Mouse (Mus musculus): ENCODE measurements around the gene Elk3. TPM values are rescaled to one million over a fixed set of nuclear protein-coding genes. Genes with fewer than 3 reads are reported as not detected.
A peak's percentile ranks its signal among the peaks of the same experiment; 100 is the strongest.

Elk3 gene
- polyA plus RNA-seq, 1 experiment from 2014 or later, result 12.2 TPM

DNA sequence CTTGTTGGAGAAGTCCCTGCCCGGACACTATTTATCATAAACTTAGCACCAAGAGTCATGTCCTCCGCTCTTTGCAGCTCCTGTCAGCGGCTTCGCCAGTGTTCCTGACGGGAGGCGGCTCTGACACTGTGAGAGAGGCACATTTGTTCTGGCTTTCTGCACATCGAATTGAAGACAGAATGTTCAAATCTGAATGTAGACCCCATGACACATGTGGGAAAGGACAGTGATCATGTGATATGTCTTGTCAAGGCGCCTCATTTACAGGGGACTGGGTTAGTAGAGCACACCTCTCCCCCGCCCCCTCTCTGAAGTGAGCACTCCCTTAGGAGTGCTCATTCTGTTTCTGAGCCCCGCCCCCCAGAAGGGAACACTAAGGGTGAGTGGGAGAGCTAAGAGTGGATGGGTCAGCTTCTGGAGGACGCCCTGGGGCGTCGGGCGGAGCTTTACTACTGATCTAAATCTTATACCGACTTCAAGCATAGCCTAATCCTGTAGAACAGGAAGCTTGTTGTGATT lies 48.9 kb downstream of the Elk3 start:
- Histone ChIP-seq H3K4me3 (ENCODE audit: low read depth, low read length) (no peak overlapping the region), H3K27ac (ENCODE audit: low read depth, low read length) (no peak overlapping the region), H3K27me3 (ENCODE audit: control insufficient read depth, insufficient read depth, low read length) (no peaks in the 10 kb centered on the region), H3K36me3 (ENCODE audit: control insufficient read depth, insufficient read depth, low read length) (no peaks in the 10 kb centered on the region), H3K9ac (ENCODE audit: low read length) (no peak overlapping the region), H3K9me3 (ENCODE audit: control insufficient read depth, low read length) (no peaks in the 10 kb centered on the region), H3K4me1 (ENCODE audit: control insufficient read depth, insufficient read depth, low read length) (peaks cover 19% of the 10 kb centered on the region), H3K4me2 (peak overlapping the region; percentile 35)
- ATAC-seq (ENCODE audit: low FRiP score), result peak; percentile 74
- 12% methylated on average over 15 of the region's 15 CpGs for WGBS
- no peak for DNase-seq (ENCODE audit: low spot score, missing footprints)

DNA sequence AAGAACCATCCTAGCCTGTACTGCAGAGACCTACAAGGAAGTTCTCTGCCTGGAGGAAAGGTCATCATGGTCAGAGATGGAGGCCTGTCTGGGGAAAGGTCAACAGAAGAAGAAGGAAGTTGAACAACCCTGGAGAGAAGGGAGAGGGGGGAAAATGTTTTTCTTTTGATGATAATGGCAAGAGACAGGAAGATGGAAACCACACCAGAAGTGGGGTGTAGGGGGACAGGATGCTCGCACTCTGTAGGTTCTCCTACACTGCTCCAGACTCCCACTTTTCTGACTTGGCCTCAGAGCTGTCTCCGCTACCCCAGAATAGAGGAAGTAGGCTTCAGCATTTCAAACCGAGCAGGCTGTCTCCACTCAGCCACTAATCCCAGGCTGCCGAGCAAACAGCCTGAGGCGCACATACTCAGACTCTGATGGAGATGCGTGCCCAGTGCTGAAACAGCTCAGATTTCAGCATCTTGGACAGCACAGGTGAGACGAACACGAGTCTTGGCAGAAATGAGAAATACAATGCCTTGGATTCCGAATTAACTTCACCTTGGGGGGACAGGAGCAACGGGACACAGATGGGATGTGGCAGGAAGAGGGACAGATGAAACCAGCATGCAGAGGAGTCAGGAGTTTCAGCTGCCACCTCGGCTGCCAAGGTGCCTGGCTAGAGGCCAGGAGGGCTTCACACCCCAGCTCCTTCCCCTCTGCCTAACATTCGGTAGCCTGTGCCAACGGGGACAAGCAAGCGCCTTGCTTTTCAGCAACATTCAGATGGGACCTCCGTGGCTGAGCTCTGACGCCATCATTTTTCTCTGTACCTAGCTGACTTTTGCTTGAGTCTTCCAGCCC lies 49.6 kb downstream of the Elk3 start:
- Histone ChIP-seq H3K9ac (ENCODE audit: low read length) (no peak overlapping the region), H3K27ac (ENCODE audit: low read depth, low read length) (no peak overlapping the region), H3K4me1 (ENCODE audit: control insufficient read depth, insufficient read depth, low read length) (peaks cover 20% of the 10 kb centered on the region), H3K9me3 (ENCODE audit: control insufficient read depth, low read length) (no peaks in the 10 kb centered on the region), H3K4me2 (peak overlapping the region; percentile 35), H3K36me3 (ENCODE audit: control insufficient read depth, insufficient read depth, low read length) (no peaks in the 10 kb centered on the region), H3K4me3 (ENCODE audit: low read depth, low read length) (no peak overlapping the region), H3K27me3 (ENCODE audit: control insufficient read depth, insufficient read depth, low read length) (no peaks in the 10 kb centered on the region)
- 26% methylated on average over 16 of the region's 16 CpGs for WGBS
- ATAC-seq (ENCODE audit: low FRiP score), result no peak
- DNase-seq (ENCODE audit: low spot score, missing footprints), result no peak

DNA sequence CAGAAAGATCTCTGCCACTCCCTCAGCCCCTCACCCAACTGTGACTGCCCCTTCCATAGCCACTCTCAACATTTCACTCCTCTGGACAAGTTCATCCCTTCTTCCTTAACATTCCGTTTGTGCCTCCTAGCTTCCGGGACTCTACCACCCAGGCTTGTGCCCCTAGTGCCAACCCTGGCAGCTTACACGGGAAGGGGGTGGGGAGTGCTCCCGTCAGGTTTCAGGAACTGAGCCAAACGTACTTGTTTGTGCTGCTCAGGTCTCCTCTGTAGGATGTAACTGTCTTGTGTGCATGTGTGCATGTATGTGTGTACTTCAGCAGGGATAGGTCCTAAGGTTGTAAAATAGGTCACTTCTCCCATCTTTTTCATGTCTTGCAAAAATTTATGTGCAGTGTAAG lies 51.1 kb downstream of the Elk3 start:
- peaks cover 28% of the 10 kb centered on the region for H3K4me1 ChIP-seq (ENCODE audit: control insufficient read depth, insufficient read depth, low read length)
- H3K36me3 ChIP-seq (ENCODE audit: control insufficient read depth, insufficient read depth, low read length), result no peaks in the 10 kb centered on the region
- 85% methylated on average over 5 of the region's 5 CpGs for WGBS
- no peak overlapping the region for H3K4me3 ChIP-seq (ENCODE audit: low read depth, low read length)
- H3K27ac ChIP-seq (ENCODE audit: low read depth, low read length), result no peak overlapping the region
- ATAC-seq (ENCODE audit: low FRiP score) (no peak), DNase-seq (ENCODE audit: low spot score, missing footprints) (no peak)
- no peak overlapping the region for H3K9ac ChIP-seq (ENCODE audit: low read length)
- no peaks in the 10 kb centered on the region for H3K9me3 ChIP-seq (ENCODE audit: control insufficient read depth, low read length)
- H3K4me2 ChIP-seq, result no peak overlapping the region
- H3K27me3 ChIP-seq (ENCODE audit: control insufficient read depth, insufficient read depth, low read length), result no peaks in the 10 kb centered on the region

DNA sequence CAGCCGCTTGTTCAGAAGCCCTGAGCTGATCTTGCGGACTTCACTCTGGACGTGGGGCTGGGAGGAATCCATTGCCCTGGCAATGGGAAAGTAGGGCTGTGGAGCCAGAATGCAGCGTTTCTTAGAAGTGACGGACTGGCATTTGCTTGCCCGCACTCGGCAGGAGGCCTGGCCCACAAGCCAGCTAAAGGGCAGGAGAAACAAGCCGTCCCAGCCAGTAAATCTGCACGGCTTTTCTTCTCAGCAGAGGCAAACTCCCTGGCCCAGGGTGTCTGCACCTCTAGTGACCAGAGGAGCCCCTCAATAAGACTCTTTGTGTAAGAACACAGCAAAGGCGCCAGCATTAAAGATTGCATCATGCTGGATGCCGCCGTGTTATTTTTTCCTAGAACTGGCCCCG lies 55.6 kb downstream of the Elk3 start:
- H3K4me1 ChIP-seq (ENCODE audit: control insufficient read depth, insufficient read depth, low read length), result peaks cover 13% of the 10 kb centered on the region
- no peak overlapping the region for H3K4me3 ChIP-seq (ENCODE audit: low read depth, low read length)
- H3K27me3 ChIP-seq (ENCODE audit: control insufficient read depth, insufficient read depth, low read length), result no peaks in the 10 kb centered on the region
- H3K9me3 ChIP-seq (ENCODE audit: control insufficient read depth, low read length), result no peaks in the 10 kb centered on the region
- no peaks in the 10 kb centered on the region for H3K36me3 ChIP-seq (ENCODE audit: control insufficient read depth, insufficient read depth, low read length)
- H3K4me2 ChIP-seq, result no peak overlapping the region
- no peak; the same call in 1 of the 2 replicates for ATAC-seq (ENCODE audit: low FRiP score)
- 0 out of 2 replicates have a peak overlapping the region, but pooled peaks have one; percentile 26 for H3K9ac ChIP-seq (ENCODE audit: low read length)
- DNase-seq (ENCODE audit: low spot score, missing footprints), result peak; percentile 88
- 26% methylated on average over 13 of the region's 13 CpGs for WGBS
- no peak overlapping the region; the same call in 1 of the 2 replicates for H3K27ac ChIP-seq (ENCODE audit: low read depth, low read length)

DNA sequence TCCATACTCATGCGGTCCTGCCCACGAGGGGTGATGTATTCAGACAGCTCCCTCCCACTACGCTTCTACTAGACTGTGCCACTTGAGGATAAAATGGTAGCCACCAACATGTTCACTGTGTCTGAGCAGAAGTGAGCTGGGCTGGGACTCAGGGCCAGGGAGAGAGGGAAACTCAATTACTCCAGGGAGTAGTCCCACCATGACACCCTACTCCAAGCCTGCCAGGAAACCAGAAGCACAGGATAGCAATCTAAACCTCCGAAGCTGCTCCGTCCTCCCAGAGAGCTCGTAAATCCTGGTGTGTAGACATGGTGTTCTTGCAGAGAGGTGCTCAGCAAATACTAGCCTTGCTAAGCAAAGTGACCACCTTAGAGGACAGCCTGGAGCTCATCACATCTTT lies 57.8 kb downstream of the Elk3 start:
- Histone ChIP-seq H3K36me3 (ENCODE audit: control insufficient read depth, insufficient read depth, low read length) (no peaks in the 10 kb centered on the region), H3K4me2 (no peak overlapping the region), H3K4me3 (ENCODE audit: low read depth, low read length) (no peak overlapping the region), H3K9me3 (ENCODE audit: control insufficient read depth, low read length) (no peaks in the 10 kb centered on the region), H3K27me3 (ENCODE audit: control insufficient read depth, insufficient read depth, low read length) (no peaks in the 10 kb centered on the region), H3K4me1 (ENCODE audit: control insufficient read depth, insufficient read depth, low read length) (peaks cover 13% of the 10 kb centered on the region), H3K9ac (ENCODE audit: low read length) (no peak overlapping the region), H3K27ac (ENCODE audit: low read depth, low read length) (no peak overlapping the region)
- DNase-seq (ENCODE audit: low spot score, missing footprints) (no peak), ATAC-seq (ENCODE audit: low FRiP score) (no peak)
- 90% methylated on average over 6 of the region's 6 CpGs for WGBS

DNA sequence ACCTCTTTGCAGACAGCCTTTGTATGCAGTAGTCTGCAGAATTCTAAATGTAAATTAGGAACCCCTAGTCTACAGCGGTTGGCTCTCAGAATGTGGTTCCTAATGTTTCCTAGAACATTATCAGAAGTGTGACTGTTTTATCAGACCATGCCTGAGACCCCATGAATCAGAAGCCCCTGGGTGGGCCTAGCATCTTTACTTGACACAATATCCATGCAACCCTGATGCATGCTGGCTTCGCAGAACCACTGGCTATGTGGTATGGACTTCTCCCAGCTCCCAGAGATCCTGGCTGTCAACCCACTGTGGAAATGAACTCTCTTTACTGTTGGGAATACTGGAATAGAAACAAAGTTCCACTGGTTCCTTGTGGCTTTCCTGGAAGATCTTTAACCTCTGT lies 58.3 kb downstream of the Elk3 start:
- Histone ChIP-seq H3K4me3 (ENCODE audit: low read depth, low read length) (no peak overlapping the region), H3K4me2 (no peak overlapping the region), H3K27me3 (ENCODE audit: control insufficient read depth, insufficient read depth, low read length) (no peaks in the 10 kb centered on the region), H3K36me3 (ENCODE audit: control insufficient read depth, insufficient read depth, low read length) (no peaks in the 10 kb centered on the region), H3K9me3 (ENCODE audit: control insufficient read depth, low read length) (no peaks in the 10 kb centered on the region), H3K4me1 (ENCODE audit: control insufficient read depth, insufficient read depth, low read length) (peaks cover 13% of the 10 kb centered on the region), H3K27ac (ENCODE audit: low read depth, low read length) (no peak overlapping the region), H3K9ac (ENCODE audit: low read length) (no peak overlapping the region)
- ATAC-seq (ENCODE audit: low FRiP score), result no peak
- 90% methylated on average over 2 of the region's 2 CpGs for WGBS
- DNase-seq (ENCODE audit: low spot score, missing footprints), result no peak

DNA sequence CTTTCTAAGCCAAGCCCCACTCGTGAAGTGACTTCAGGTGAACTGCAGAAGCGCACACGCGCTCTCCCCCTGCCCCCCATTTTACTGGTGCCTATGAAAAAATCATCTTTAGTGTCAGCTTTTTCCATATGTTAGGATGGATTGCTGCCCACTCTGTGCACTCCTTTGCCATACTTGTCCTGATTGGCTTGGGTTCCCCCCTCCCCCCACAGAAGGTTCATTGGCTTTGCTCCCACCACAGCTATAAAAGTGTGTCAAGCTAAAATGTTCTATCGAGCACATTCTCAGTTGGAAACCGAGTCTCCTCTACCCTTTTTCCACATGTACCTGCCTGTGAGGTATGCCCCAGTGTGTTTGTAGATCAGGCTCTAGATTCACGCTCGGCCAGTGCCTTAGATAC lies 59.5 kb downstream of the Elk3 start:
- H3K9me3 ChIP-seq (ENCODE audit: control insufficient read depth, low read length), result no peaks in the 10 kb centered on the region
- no peak overlapping the region for H3K4me3 ChIP-seq (ENCODE audit: low read depth, low read length)
- 94% methylated on average over 8 of the region's 8 CpGs for WGBS
- H3K4me2 ChIP-seq, result no peak overlapping the region
- DNase-seq (ENCODE audit: low spot score, missing footprints) (no peak), ATAC-seq (ENCODE audit: low FRiP score) (no peak)
- H3K9ac ChIP-seq (ENCODE audit: low read length), result no peak overlapping the region
- peaks cover 11% of the 10 kb centered on the region for H3K4me1 ChIP-seq (ENCODE audit: control insufficient read depth, insufficient read depth, low read length)
- H3K27me3 ChIP-seq (ENCODE audit: control insufficient read depth, insufficient read depth, low read length), result no peaks in the 10 kb centered on the region
- no peaks in the 10 kb centered on the region for H3K36me3 ChIP-seq (ENCODE audit: control insufficient read depth, insufficient read depth, low read length)
- no peak overlapping the region for H3K27ac ChIP-seq (ENCODE audit: low read depth, low read length)

DNA sequence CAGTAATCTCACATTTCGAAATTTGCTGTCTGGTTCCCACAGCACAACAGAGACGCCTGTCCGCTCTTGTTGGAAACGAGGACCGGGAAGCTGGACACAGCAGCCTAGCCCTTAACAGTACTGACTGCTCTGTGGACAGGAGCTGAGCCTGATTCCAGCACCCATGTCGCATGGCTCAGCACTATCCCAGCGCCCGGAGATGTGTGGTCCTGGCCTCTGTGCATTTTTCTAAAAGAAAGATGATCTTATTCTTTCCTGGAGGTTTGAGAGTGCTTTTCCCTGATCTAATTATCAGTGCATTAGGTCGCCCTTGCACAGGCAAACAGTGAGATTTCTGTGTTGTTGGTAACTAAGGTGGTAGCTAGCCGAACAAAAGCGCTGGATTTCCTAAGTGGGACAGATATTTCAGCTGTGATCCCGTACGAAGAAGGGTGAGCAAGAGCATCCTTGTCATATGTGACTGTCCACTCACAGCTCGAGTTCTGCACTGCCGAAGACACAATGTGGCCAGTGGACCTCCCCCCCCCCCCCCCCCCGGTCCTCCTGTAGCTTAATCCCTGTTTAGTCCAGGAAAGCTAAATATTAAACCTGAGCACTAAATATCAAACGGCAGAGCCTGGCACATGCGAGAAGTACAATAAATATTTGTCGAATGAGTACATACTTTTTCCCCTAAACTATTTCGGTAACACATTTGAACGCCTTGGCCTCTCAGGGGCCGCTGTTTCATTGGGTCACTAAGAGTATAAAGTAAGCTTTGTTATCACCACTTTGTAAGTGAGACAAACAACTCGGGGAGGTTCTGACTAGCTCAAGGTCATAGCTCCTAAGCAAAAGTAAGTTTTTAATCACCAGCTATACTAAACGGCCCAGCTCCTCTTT lies 60.3 kb downstream of the Elk3 start:
- 80% methylated on average over 24 of the region's 24 CpGs for WGBS
- Histone ChIP-seq H3K4me2 (no peak overlapping the region), H3K27me3 (ENCODE audit: control insufficient read depth, insufficient read depth, low read length) (no peaks in the 10 kb centered on the region), H3K4me3 (ENCODE audit: low read depth, low read length) (no peak overlapping the region), H3K36me3 (ENCODE audit: control insufficient read depth, insufficient read depth, low read length) (no peaks in the 10 kb centered on the region), H3K9ac (ENCODE audit: low read length) (no peak overlapping the region), H3K4me1 (ENCODE audit: control insufficient read depth, insufficient read depth, low read length) (peaks cover 11% of the 10 kb centered on the region), H3K9me3 (ENCODE audit: control insufficient read depth, low read length) (no peaks in the 10 kb centered on the region), H3K27ac (ENCODE audit: low read depth, low read length) (no peak overlapping the region)
- no peak for ATAC-seq (ENCODE audit: low FRiP score)
- no peak for DNase-seq (ENCODE audit: low spot score, missing footprints)

DNA sequence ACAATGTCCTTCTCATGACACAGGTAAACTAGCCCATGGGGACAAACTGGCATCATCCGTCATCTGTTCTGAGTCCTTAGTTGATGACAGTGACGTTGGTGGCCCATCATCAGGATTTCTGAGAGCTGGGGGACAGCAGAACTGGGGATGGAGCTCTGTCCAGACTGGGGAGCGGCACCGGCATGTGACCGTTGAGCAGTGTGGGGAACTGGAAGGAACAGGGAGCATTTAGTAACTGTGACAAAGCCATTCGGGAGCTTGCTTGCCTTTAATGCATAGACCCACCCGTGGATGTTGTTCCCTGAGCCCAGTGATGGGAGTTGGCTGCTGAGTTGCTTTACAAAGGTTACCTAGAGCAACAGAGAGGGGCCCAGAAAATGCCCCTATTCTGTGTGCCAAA lies 61.0 kb downstream of the Elk3 start:
- H3K27me3 ChIP-seq (ENCODE audit: control insufficient read depth, insufficient read depth, low read length), result no peaks in the 10 kb centered on the region
- no peak overlapping the region for H3K4me3 ChIP-seq (ENCODE audit: low read depth, low read length)
- H3K9ac ChIP-seq (ENCODE audit: low read length), result no peak overlapping the region
- peaks cover 3% of the 10 kb centered on the region for H3K4me1 ChIP-seq (ENCODE audit: control insufficient read depth, insufficient read depth, low read length)
- 64% methylated on average over 7 of the region's 7 CpGs for WGBS
- ATAC-seq (ENCODE audit: low FRiP score) (no peak), DNase-seq (ENCODE audit: low spot score, missing footprints) (no peak)
- no peak overlapping the region for H3K27ac ChIP-seq (ENCODE audit: low read depth, low read length)
- no peak overlapping the region for H3K4me2 ChIP-seq
- H3K36me3 ChIP-seq (ENCODE audit: control insufficient read depth, insufficient read depth, low read length), result no peaks in the 10 kb centered on the region
- H3K9me3 ChIP-seq (ENCODE audit: control insufficient read depth, low read length), result no peaks in the 10 kb centered on the region

All from midbrain, embryonic 11.5 days (tissue).